Mouse (Mus musculus): ENCODE measurements around the gene Tppp3.

Gene Tppp3

GRCm38 (mm10) chr8:105467396-105467985 lies 3.8 kb downstream of the Tppp3 start:
- DNase-seq (ENCODE audit: low spot score in 2 of 2): no peak

- DNase-seq (ENCODE audit: low spot score in 2 of 2): peak in 1 of 2 experiments; percentile 52
Measured at GRCm38 (mm10) chr8:105466700-105467291, 4.5 kb downstream of the Tppp3 start.

- no peak for DNase-seq (ENCODE audit: low spot score in 2 of 2)
Measured at GRCm38 (mm10) chr8:105466246-105466645, 5.1 kb downstream of the Tppp3 start.

- DNase-seq (ENCODE audit: low spot score in 2 of 2): no peak
Measured at GRCm38 (mm10) chr8:105464595-105464994, 6.7 kb downstream of the Tppp3 start.

GRCm38 (mm10) chr8:105461085-105461803 lies 10.1 kb downstream of the Tppp3 start:
- DNase-seq (ENCODE audit: low spot score in 2 of 2): no peak

GRCm38 (mm10) chr8:105455218-105455617 lies 16.1 kb downstream of the Tppp3 start:
- no peak for DNase-seq (ENCODE audit: low spot score in 2 of 2)

GRCm38 (mm10) chr8:105454088-105454487 lies 17.2 kb downstream of the Tppp3 start:
- DNase-seq (ENCODE audit: low spot score in 2 of 2): no peak

- DNase-seq (ENCODE audit: low spot score in 2 of 2): no peak
Measured at GRCm38 (mm10) chr8:105453296-105453695, 18.0 kb downstream of the Tppp3 start.

- no peak for DNase-seq (ENCODE audit: low spot score in 2 of 2)
Measured at GRCm38 (mm10) chr8:105451903-105452603, 19.3 kb downstream of the Tppp3 start.

- no peak for DNase-seq (ENCODE audit: low spot score in 2 of 2)
Measured at GRCm38 (mm10) chr8:105450977-105451376, 20.3 kb downstream of the Tppp3 start.

GRCm38 (mm10) chr8:105448596-105448995 lies 22.7 kb downstream of the Tppp3 start:
- no peak for DNase-seq (ENCODE audit: low spot score in 2 of 2)

- DNase-seq (ENCODE audit: low spot score in 2 of 2): no peak
Measured at GRCm38 (mm10) chr8:105448188-105448587, 23.1 kb downstream of the Tppp3 start.

GRCm38 (mm10) chr8:105446127-105446552 lies 25.2 kb downstream of the Tppp3 start:
- no peak for DNase-seq (ENCODE audit: low spot score in 2 of 2)

GRCm38 (mm10) chr8:105445296-105446126 lies 25.8 kb downstream of the Tppp3 start:
- no peak for DNase-seq (ENCODE audit: low spot score in 2 of 2)

GRCm38 (mm10) chr8:105442661-105443060 lies 28.7 kb downstream of the Tppp3 start:
- DNase-seq (ENCODE audit: low spot score in 2 of 2): no peak

- no peak for DNase-seq (ENCODE audit: low spot score in 2 of 2)
Measured at GRCm38 (mm10) chr8:105441433-105441832, 29.9 kb downstream of the Tppp3 start.

GRCm38 (mm10) chr8:105438865-105439264 lies 32.5 kb downstream of the Tppp3 start:
- DNase-seq (ENCODE audit: low spot score in 2 of 2): no peak

GRCm38 (mm10) chr8:105437078-105437748 lies 34.1 kb downstream of the Tppp3 start:
- DNase-seq (ENCODE audit: low spot score in 2 of 2): no peak

GRCm38 (mm10) chr8:105436218-105436617 lies 35.1 kb downstream of the Tppp3 start:
- no peak for DNase-seq (ENCODE audit: low spot score in 2 of 2)

GRCm38 (mm10) chr8:105434136-105434535 lies 37.2 kb downstream of the Tppp3 start:
- DNase-seq (ENCODE audit: low spot score in 2 of 2): no peak

- DNase-seq (ENCODE audit: low spot score in 2 of 2): no peak
Measured at GRCm38 (mm10) chr8:105433511-105433910, 37.8 kb downstream of the Tppp3 start.
